Mouse (Mus musculus) limb, embryonic 13.5 days (tissue): ENCODE measurements at regions not wholly inside any gene's neighbourhood (a gene's known extent, or its start where the extent isn't known, plus 50 kb on each side); places are given as distances from the start of the nearest gene placed in this dataset.

ENCODE experiments used
- ATAC-seq: fragments of 200-750 bp; cut with Nextera tagmentation; 2 replicates; pipeline ENCODE4 v1.8.0; 2017; ENCODE audit warnings: low read depth, moderate number of reproducible peaks, moderate TSS enrichment; ENCODE audit not compliant: low FRiP score
- H3K27ac ChIP-seq: fragments of 300-500 bp; sonication (generic); 2 replicates; pipeline ENCODE4 v1.5.1; 2015; ENCODE audit warnings: inconsistent platforms, mild to moderate bottlenecking, moderate library complexity
- H3K27me3 ChIP-seq: fragments of 300-500 bp; sonication (generic); 2 replicates; pipeline ENCODE4 v1.6.1; 2015; ENCODE audit warnings: mild to moderate bottlenecking, inconsistent platforms
- H3K36me3 ChIP-seq: fragments of 300-500 bp; sonication (generic); 2 replicates; pipeline ENCODE4 v1.6.1; 2015; ENCODE audit warnings: inconsistent platforms, mild to moderate bottlenecking, moderate library complexity
- H3K4me1 ChIP-seq: fragments of 300-500 bp; sonication (generic); 2 replicates; pipeline ENCODE4 v1.6.1; 2015; ENCODE audit warnings: inconsistent platforms
- H3K4me2 ChIP-seq: fragments of 300-500 bp; sonication (generic); replicated peaks from 2 replicates; pipeline ENCODE4 v1.6.1; 2015; ENCODE audit warnings: inconsistent platforms, mild to moderate bottlenecking, moderate library complexity
- H3K4me3 ChIP-seq: fragments of 300-500 bp; sonication (generic); 2 replicates; pipeline ENCODE4 v1.5.1; 2015; ENCODE audit warnings: moderate library complexity, mild to moderate bottlenecking, inconsistent platforms
- H3K9ac ChIP-seq: fragments of 300-500 bp; sonication (generic); 2 replicates; pipeline ENCODE4 v1.6.1; 2015; ENCODE audit warnings: mild to moderate bottlenecking, inconsistent platforms
- H3K9me3 ChIP-seq: fragments of 300-500 bp; sonication (generic); 2 replicates; pipeline ENCODE4 v1.6.1; 2016; ENCODE audit warnings: inconsistent platforms
- WGBS: fragments of 180-500 bp; shearing (Covaris S2); methylation state at CpG from one replicate; pipeline ENCODE4 v1.1.7; 2015; 5-methylcytosine and 5-hydroxymethylcytosine counted together

- no peak for ATAC-seq
- 83% methylated on average over 4 of the region's 4 CpGs for WGBS
- no peak overlapping the region for H3K9ac ChIP-seq
- no peaks in the 10 kb centered on the region for H3K9me3 ChIP-seq
- no peak overlapping the region for H3K27ac ChIP-seq
- no peaks in the 10 kb centered on the region for H3K4me1 ChIP-seq
- H3K27me3 ChIP-seq: no peaks in the 10 kb centered on the region
- no peak overlapping the region for H3K4me2 ChIP-seq
- H3K4me3 ChIP-seq: no peak overlapping the region
- H3K36me3 ChIP-seq: no peaks in the 10 kb centered on the region
These were observed 82.9 kb upstream of the Cryz start for GRCm38 (mm10) chr3:154513566-154513965.

DNA sequence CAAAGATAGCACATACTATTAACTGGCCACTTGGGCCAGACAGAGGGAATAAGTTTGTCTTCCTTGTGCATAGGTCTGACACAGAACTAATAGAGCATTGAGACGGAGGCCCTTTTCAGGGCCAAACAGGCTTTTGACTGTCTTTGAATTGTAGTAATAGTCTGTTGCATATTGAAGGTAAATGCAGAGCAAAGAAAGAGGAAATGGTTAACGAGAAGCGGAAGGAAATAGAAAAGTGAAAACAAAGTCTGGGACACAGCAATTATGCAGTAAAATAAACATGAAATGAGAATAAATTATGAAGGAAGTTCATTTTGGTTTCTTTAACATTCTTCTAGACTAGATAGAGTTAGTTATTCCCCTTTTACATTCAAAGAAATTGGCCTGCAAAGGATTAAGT lies 86.4 kb upstream of the Cryz start:
- H3K9ac ChIP-seq: no peak overlapping the region
- no peaks in the 10 kb centered on the region for H3K27me3 ChIP-seq
- H3K4me1 ChIP-seq: no peaks in the 10 kb centered on the region
- H3K9me3 ChIP-seq: no peaks in the 10 kb centered on the region
- no peaks in the 10 kb centered on the region for H3K36me3 ChIP-seq
- no peak for ATAC-seq
- H3K27ac ChIP-seq: no peak overlapping the region
- no peak overlapping the region for H3K4me3 ChIP-seq
- no peak overlapping the region for H3K4me2 ChIP-seq
- WGBS: 70% methylated on average over 3 of the region's 3 CpGs

DNA sequence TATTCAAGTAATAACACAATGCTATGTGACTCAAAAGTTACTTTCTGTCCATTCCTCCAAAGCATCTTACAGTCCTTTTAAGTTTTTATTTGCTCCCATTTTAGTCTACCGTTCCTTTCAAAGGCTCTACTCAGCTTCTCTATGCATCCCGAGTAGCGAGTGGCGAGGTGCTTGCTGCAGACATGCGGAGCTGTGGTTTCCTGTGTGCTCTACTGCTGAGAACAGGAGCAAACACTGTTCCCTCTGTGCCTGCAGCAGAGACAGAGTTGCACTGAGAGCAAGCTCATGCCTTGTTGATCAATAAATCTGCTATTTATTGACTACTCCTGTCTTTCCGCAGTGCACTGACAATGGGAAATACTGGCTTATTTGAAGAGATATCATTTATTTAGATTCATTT lies 87.1 kb upstream of the Cryz start:
- Histone ChIP-seq H3K27me3 (no peaks in the 10 kb centered on the region), H3K4me3 (no peak overlapping the region), H3K9ac (no peak overlapping the region), H3K27ac (no peak overlapping the region), H3K4me2 (no peak overlapping the region), H3K4me1 (no peaks in the 10 kb centered on the region), H3K36me3 (no peaks in the 10 kb centered on the region), H3K9me3 (no peaks in the 10 kb centered on the region)
- ATAC-seq: no peak
- 57% methylated on average over 6 of the region's 6 CpGs for WGBS

GRCm38 (mm10) chr3:154493387-154493920 lies 103.1 kb upstream of the Cryz start:
- no peaks in the 10 kb centered on the region for H3K9me3 ChIP-seq
- H3K4me1 ChIP-seq: no peaks in the 10 kb centered on the region
- WGBS: 89% methylated on average over 2 of the region's 2 CpGs
- H3K4me3 ChIP-seq: no peak overlapping the region
- H3K36me3 ChIP-seq: no peaks in the 10 kb centered on the region
- H3K4me2 ChIP-seq: no peak overlapping the region
- H3K9ac ChIP-seq: no peak overlapping the region
- no peaks in the 10 kb centered on the region for H3K27me3 ChIP-seq
- no peak overlapping the region for H3K27ac ChIP-seq
- no peak for ATAC-seq

GRCm38 (mm10) chr3:154472426-154472825 lies 124.1 kb upstream of the Cryz start:
- H3K4me3 ChIP-seq: no peak overlapping the region
- WGBS: 70% methylated on average over 2 of the region's 2 CpGs
- no peak overlapping the region for H3K4me2 ChIP-seq
- H3K36me3 ChIP-seq: no peaks in the 10 kb centered on the region
- no peak overlapping the region for H3K9ac ChIP-seq
- H3K9me3 ChIP-seq: 0 out of 2 replicates have a peak, but pooled peaks cover 7% of the 10 kb centered on the region
- H3K4me1 ChIP-seq: peaks cover 9% of the 10 kb centered on the region; the same call in 1 of the 2 replicates
- H3K27me3 ChIP-seq: no peaks in the 10 kb centered on the region
- no peak overlapping the region for H3K27ac ChIP-seq
- no peak for ATAC-seq

- Histone ChIP-seq H3K4me2 (0 out of 2 replicates have a peak overlapping the region, but pooled peaks have one; percentile 12), H3K36me3 (no peaks in the 10 kb centered on the region), H3K4me3 (no peak overlapping the region), H3K27ac (no peak overlapping the region), H3K9ac (no peak overlapping the region), H3K4me1 (peaks cover 10% of the 10 kb centered on the region; the same call in 1 of the 2 replicates), H3K27me3 (no peaks in the 10 kb centered on the region), H3K9me3 (0 out of 2 replicates have a peak, but pooled peaks cover 7% of the 10 kb centered on the region)
- ATAC-seq: no peak
- 36% methylated on average over 13 of the region's 13 CpGs for WGBS
These were observed 128.7 kb upstream of the Cryz start for GRCm38 (mm10) chr3:154467581-154468374.

DNA sequence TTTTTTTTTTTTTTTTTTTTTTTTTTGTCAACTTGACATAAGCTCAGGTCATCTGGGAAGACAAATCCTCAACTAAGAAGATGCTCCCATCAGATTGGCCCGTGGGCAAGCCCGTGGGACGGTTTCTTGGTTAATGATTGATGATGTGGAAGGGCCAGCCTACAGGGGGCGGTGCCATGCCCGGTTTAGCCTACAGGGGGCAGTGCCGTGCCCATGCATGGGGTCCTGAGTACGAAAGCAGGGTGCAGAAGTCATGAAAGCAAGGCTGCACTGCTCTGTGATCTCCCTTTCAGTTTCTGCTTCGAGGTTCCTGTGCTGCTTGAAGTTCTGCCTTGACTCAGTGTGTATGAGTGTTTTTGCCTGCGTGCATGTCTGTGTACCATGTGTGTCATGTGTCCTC lies 127.7 kb upstream of the Lhx8 start:
- 79% methylated on average over 9 of the region's 9 CpGs for WGBS
- Histone ChIP-seq H3K4me1 (no peaks in the 10 kb centered on the region), H3K4me2 (no peak overlapping the region), H3K27me3 (no peaks in the 10 kb centered on the region), H3K9ac (no peak overlapping the region), H3K36me3 (no peaks in the 10 kb centered on the region), H3K9me3 (no peaks in the 10 kb centered on the region), H3K27ac (no peak overlapping the region), H3K4me3 (no peak overlapping the region)
- no peak for ATAC-seq

DNA sequence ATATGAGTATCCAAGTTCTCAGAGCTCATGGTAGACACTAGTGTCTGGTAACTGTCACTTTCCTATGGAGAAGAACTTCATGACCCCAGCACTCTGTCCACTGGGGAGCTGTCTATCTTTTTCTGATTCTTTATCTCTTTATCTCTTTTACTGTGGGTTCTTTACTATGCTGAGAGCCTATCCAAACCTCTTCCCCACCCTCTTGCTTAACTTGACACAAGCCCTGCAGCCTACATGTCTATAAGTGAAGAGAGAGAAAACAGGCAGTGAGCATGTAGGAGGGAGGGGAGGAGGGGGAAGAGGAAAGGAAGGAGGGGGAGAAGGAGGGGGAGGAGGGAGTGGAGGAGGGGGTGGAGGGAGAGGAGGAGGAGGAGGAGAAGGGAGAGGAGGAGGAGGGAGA lies 122.6 kb upstream of the Lhx8 start:
- Histone ChIP-seq H3K36me3 (no peaks in the 10 kb centered on the region), H3K4me3 (no peak overlapping the region), H3K9me3 (peaks cover 6% of the 10 kb centered on the region; the same call in 1 of the 2 replicates), H3K9ac (no peak overlapping the region), H3K4me2 (no peak overlapping the region), H3K27ac (no peak overlapping the region), H3K27me3 (no peaks in the 10 kb centered on the region), H3K4me1 (no peaks in the 10 kb centered on the region)
- no peak for ATAC-seq

- H3K4me1 ChIP-seq: no peaks in the 10 kb centered on the region
- no peak for ATAC-seq
- no peaks in the 10 kb centered on the region for H3K27me3 ChIP-seq
- 78% methylated on average over 6 of the region's 6 CpGs for WGBS
- H3K9me3 ChIP-seq: peaks cover 6% of the 10 kb centered on the region; the same call in 1 of the 2 replicates
- H3K36me3 ChIP-seq: no peaks in the 10 kb centered on the region
- H3K4me2 ChIP-seq: no peak overlapping the region
- H3K4me3 ChIP-seq: no peak overlapping the region
- no peak overlapping the region for H3K27ac ChIP-seq
- H3K9ac ChIP-seq: no peak overlapping the region
These were observed 122.1 kb upstream of the Lhx8 start for GRCm38 (mm10) chr3:154452585-154452984.

DNA sequence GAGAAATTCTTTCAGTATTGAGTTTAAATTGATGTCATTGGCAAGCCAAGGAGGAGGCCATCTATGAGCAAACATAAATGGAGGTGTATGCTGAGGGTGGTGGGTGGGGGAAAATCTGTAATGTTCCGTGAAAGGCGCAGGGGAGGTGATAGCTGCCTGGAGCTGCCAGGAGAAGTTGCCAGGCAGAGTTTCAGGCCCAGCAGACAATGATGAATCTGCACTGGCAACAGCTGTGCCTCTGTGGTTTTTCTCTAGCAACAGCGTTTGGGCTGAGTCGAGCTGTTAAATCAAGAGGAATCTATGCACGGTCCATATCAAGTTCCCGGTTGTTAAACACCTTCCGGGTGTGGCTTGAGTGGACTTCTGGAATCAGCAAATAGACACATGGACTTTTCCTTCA lies 120.7 kb upstream of the Lhx8 start:
- Histone ChIP-seq H3K36me3 (no peaks in the 10 kb centered on the region), H3K27ac (no peak overlapping the region), H3K4me2 (no peak overlapping the region), H3K4me3 (no peak overlapping the region), H3K4me1 (no peaks in the 10 kb centered on the region), H3K9me3 (peaks cover 6% of the 10 kb centered on the region; the same call in 1 of the 2 replicates), H3K27me3 (no peaks in the 10 kb centered on the region), H3K9ac (no peak overlapping the region)
- ATAC-seq: no peak
- WGBS: 76% methylated on average over 7 of the region's 7 CpGs

- Histone ChIP-seq H3K27me3 (no peaks in the 10 kb centered on the region), H3K4me2 (no peak overlapping the region), H3K36me3 (no peaks in the 10 kb centered on the region), H3K4me3 (no peak overlapping the region), H3K9ac (no peak overlapping the region), H3K9me3 (no peaks in the 10 kb centered on the region; the same call in 1 of the 2 replicates), H3K4me1 (peaks cover 11% of the 10 kb centered on the region; the same call in 1 of the 2 replicates), H3K27ac (no peak overlapping the region)
- WGBS: 47% methylated on average over 10 of the region's 10 CpGs
- no peak for ATAC-seq
These were observed 113.1 kb upstream of the Lhx8 start for GRCm38 (mm10) chr3:154443351-154444075.

DNA sequence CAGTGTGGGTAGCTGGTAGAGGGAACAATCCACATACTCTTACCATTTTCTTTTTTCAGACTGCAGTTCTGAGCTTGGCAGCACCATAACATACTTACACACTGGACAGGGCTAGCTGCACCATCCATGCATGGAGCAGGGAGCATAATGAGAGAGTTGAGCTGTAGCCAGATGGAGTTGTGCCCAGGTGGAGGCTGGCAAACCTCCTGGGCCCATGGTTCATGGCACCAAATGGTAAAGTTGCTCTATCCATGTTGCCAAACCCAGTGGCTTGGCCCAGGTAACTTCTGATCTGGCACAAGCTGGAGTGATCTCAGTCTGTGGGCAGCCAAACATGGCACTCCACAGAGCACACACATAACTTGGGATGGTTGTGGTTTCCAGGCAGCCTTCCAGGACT lies 111.0 kb upstream of the Lhx8 start:
- Histone ChIP-seq H3K4me3 (no peak overlapping the region), H3K36me3 (no peaks in the 10 kb centered on the region), H3K4me2 (no peak overlapping the region), H3K27ac (no peak overlapping the region), H3K27me3 (no peaks in the 10 kb centered on the region), H3K9ac (no peak overlapping the region), H3K4me1 (peaks cover 11% of the 10 kb centered on the region; the same call in 1 of the 2 replicates), H3K9me3 (peaks cover 3% of the 10 kb centered on the region; the same call in 1 of the 2 replicates)
- no peak for ATAC-seq
